Mouse (Mus musculus) heart, embryonic 11.5 days (tissue): ENCODE data around the gene Gnaq. TPM values are rescaled to one million over a fixed set of nuclear protein-coding genes. Genes with fewer than 3 reads are reported as not detected.

Experiments used
- ATAC-seq: fragments of 200-750 bp; cut with Nextera tagmentation; replicated peaks from 2 replicates; pipeline ENCODE4 v1.8.0; 2017; ENCODE audit warnings: moderate library complexity; ENCODE audit not compliant: insufficient number of reproducible peaks, low FRiP score, low TSS enrichment
- H3K27ac ChIP-seq: fragments of 300-500 bp; sonication (generic); 2 replicates; pipeline ENCODE4 v1.5.1; 2014; ENCODE audit warnings: mild to moderate bottlenecking, low read depth, low read length
- H3K27me3 ChIP-seq: fragments of 300-500 bp; sonication (generic); 2 replicates; pipeline ENCODE4 v1.6.1; 2014; ENCODE audit warnings: mild to moderate bottlenecking, low read length, mixed read lengths; ENCODE audit not compliant: control insufficient read depth, insufficient read depth
- H3K36me3 ChIP-seq: fragments of 300-500 bp; sonication (generic); 2 replicates; pipeline ENCODE4 v1.6.1; 2014; ENCODE audit warnings: mild to moderate bottlenecking, low read length, moderate library complexity, mixed read lengths; ENCODE audit not compliant: control insufficient read depth, insufficient read depth
- H3K4me1 ChIP-seq: fragments of 300-500 bp; sonication (generic); 2 replicates; pipeline ENCODE4 v1.6.1; 2014; ENCODE audit warnings: low read length; ENCODE audit not compliant: control insufficient read depth, insufficient read depth
- H3K4me2 ChIP-seq: fragments of 300-500 bp; sonication (generic); 2 replicates; pipeline ENCODE4 v1.6.1; 2014; ENCODE audit warnings: mild to moderate bottlenecking, moderate library complexity
- H3K4me3 ChIP-seq: fragments of 300-500 bp; sonication (generic); 2 replicates; pipeline ENCODE4 v1.5.1; 2014; ENCODE audit warnings: low read depth, low read length
- H3K9ac ChIP-seq: fragments of 300-500 bp; sonication (generic); 2 replicates; pipeline ENCODE4 v1.6.1; 2014; ENCODE audit warnings: mild to moderate bottlenecking, low read depth, low read length, moderate library complexity
- H3K9me3 ChIP-seq: fragments of 300-500 bp; sonication (generic); replicated peaks from 2 replicates; pipeline ENCODE4 v1.6.1; 2016; ENCODE audit warnings: low read length; ENCODE audit not compliant: control insufficient read depth
- WGBS: fragments of 180-500 bp; shearing (Covaris S2); extraction: QIAGEN DNeasy Blood & Tissue Kit; methylation state at CpG from one replicate; pipeline ENCODE4 v1.1.7; 2014; ENCODE audit not compliant: insufficient replicate concordance; 5-methylcytosine and 5-hydroxymethylcytosine counted together
- polyA plus RNA-seq: library from polyadenylated mRNA; unstranded; fragments of >200 nt; fragmentation: Nextera tagmentation; extraction: Ambion mirVana; gene quantifications from 2 replicates; pipeline ENCODE4 v1.2.1, GENCODE M21; 2014

Gnaq gene
- polyA plus RNA-seq, 1 experiment from 2014 or later, result 9.2 TPM

DNA sequence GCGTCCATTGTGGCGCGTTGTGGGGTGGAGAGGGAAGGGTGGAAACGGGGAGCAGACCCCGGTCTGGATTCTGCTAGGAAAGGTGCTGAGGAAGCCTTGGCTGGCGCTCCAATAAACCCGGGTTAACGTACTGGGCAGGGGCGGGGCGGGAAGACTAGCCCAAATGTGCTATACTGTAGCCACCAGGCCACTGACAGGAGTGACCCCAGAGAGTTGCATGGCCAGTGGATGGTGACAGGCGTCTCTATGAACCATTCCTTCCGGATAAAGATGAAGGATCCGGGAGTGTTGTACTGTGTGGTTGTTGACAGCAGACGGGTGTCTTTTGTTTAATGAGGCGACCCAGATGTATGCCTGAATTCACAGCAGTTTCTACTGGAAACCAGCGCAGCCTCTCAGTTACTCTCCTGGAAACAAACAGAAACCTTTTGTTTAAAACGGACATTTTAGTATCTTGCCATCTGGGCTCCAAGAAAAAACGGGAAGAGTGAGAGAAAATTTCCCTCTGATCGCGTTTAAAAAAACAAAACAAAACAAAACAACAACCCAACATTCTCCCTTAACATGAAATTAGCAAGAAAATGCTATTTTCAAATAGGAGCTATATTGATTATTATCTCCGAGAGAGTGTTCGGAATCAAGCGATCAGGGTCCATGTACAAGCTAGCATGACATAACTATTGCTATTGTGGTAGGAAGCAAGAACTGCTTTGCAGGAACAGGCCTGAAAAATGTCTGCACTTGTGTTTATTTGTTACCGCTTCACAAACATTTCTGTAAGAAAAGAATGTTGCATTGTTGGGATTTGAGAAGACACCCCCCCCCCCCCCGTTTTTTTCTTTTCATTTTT is 1.3 kb downstream of the Gnaq start:
- 0 out of 2 replicates have a peak, but pooled peaks have one; percentile 16 for ATAC-seq
- Histone ChIP-seq H3K4me3 (peak overlapping the region; percentile 86), H3K36me3 (no peaks in the 10 kb centered on the region), H3K27me3 (no peaks in the 10 kb centered on the region), H3K4me1 (peaks cover 35% of the 10 kb centered on the region), H3K27ac (peak overlapping the region; percentile 98), H3K9ac (peak overlapping the region; percentile 99), H3K4me2 (peak overlapping the region; percentile 78), H3K9me3 (no peaks in the 10 kb centered on the region)
- 15% methylated on average over 25 of the region's 25 CpGs for WGBS

GRCm38 (mm10) chr19:16138064-16138580 is 5.5 kb downstream of the Gnaq start:
- 39% methylated on average over 5 of the region's 5 CpGs for WGBS
- Histone ChIP-seq H3K9ac (no peak overlapping the region), H3K27me3 (no peaks in the 10 kb centered on the region), H3K4me1 (peaks cover 62% of the 10 kb centered on the region), H3K4me3 (0 out of 2 replicates have a peak overlapping the region, but pooled peaks have one; percentile 2), H3K4me2 (0 out of 2 replicates have a peak overlapping the region, but pooled peaks have one; percentile 31), H3K9me3 (peaks cover 3% of the 10 kb centered on the region), H3K36me3 (no peaks in the 10 kb centered on the region), H3K27ac (peak overlapping the region; percentile 15; the same call in 1 of the 2 replicates)
- ATAC-seq, result no peak

DNA sequence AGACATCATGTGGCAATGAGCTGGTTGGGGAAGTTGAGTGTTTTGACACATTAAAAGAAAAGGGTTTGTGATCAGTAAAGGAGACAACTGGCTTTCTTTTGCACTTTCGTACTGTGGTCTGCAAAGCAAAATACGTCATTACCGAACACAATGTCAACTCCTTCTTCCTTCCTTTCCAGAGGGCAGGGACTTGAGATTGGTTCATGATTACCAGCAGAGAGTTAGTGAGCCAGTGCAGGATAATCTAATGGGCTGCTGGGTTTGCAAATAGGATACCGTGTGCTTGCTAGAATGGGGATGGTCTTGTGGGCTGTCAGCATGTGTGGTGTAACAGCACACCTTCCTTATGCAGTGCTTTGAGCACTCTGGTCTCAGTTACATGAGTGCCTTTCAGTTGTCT is 8.1 kb downstream of the Gnaq start:
- Histone ChIP-seq H3K36me3 (no peaks in the 10 kb centered on the region), H3K4me3 (no peak overlapping the region), H3K4me2 (no peak overlapping the region), H3K27me3 (no peaks in the 10 kb centered on the region), H3K27ac (no peak overlapping the region), H3K9ac (no peak overlapping the region), H3K9me3 (peaks cover 3% of the 10 kb centered on the region), H3K4me1 (peaks cover 50% of the 10 kb centered on the region)
- WGBS, result 48% methylated on average over 4 of the region's 4 CpGs
- no peak for ATAC-seq

- H3K4me1 ChIP-seq, result peaks cover 50% of the 10 kb centered on the region
- 23% methylated on average over 4 of the region's 4 CpGs for WGBS
- no peaks in the 10 kb centered on the region for H3K36me3 ChIP-seq
- H3K4me3 ChIP-seq, result no peak overlapping the region
- H3K9ac ChIP-seq, result no peak overlapping the region
- no peak overlapping the region; the same call in 1 of the 2 replicates for H3K4me2 ChIP-seq
- H3K27ac ChIP-seq, result no peak overlapping the region
- no peaks in the 10 kb centered on the region for H3K27me3 ChIP-seq
- peaks cover 3% of the 10 kb centered on the region for H3K9me3 ChIP-seq
- no peak; the same call in 1 of the 2 replicates for ATAC-seq
Measured at GRCm38 (mm10) chr19:16141857-16142256, 9.2 kb downstream of the Gnaq start.

GRCm38 (mm10) chr19:16142990-16143389 is 10.4 kb downstream of the Gnaq start:
- 83% methylated on average over 10 of the region's 10 CpGs for WGBS
- no peak overlapping the region for H3K4me3 ChIP-seq
- no peak overlapping the region for H3K9ac ChIP-seq
- H3K27ac ChIP-seq, result no peak overlapping the region
- peaks cover 40% of the 10 kb centered on the region for H3K4me1 ChIP-seq
- H3K36me3 ChIP-seq, result no peaks in the 10 kb centered on the region
- ATAC-seq, result no peak
- H3K9me3 ChIP-seq, result peaks cover 3% of the 10 kb centered on the region
- H3K4me2 ChIP-seq, result no peak overlapping the region
- H3K27me3 ChIP-seq, result no peaks in the 10 kb centered on the region

- H3K4me2 ChIP-seq, result no peak overlapping the region
- H3K4me1 ChIP-seq, result peaks cover 14% of the 10 kb centered on the region
- H3K27me3 ChIP-seq, result no peaks in the 10 kb centered on the region
- no peak overlapping the region for H3K27ac ChIP-seq
- no peaks in the 10 kb centered on the region for H3K36me3 ChIP-seq
- no peak overlapping the region for H3K9ac ChIP-seq
- peaks cover 3% of the 10 kb centered on the region for H3K9me3 ChIP-seq
- no peak for ATAC-seq
- no peak overlapping the region for H3K4me3 ChIP-seq
- 89% methylated on average over 6 of the region's 6 CpGs for WGBS
Measured at GRCm38 (mm10) chr19:16147446-16147845, 14.8 kb downstream of the Gnaq start.

- Histone ChIP-seq H3K27ac (no peak overlapping the region), H3K27me3 (no peaks in the 10 kb centered on the region), H3K9me3 (no peaks in the 10 kb centered on the region), H3K36me3 (no peaks in the 10 kb centered on the region), H3K4me1 (peaks cover 7% of the 10 kb centered on the region), H3K4me2 (no peak overlapping the region), H3K4me3 (no peak overlapping the region), H3K9ac (no peak overlapping the region)
- ATAC-seq, result no peak
- 78% methylated on average over 1 of the region's 1 CpGs for whole genome bisulfite sequencing
Measured at GRCm38 (mm10) chr19:16149094-16149493, 16.5 kb downstream of the Gnaq start.

GRCm38 (mm10) chr19:16150328-16150727 is 17.7 kb downstream of the Gnaq start:
- no peak overlapping the region for H3K4me2 ChIP-seq
- H3K9ac ChIP-seq, result no peak overlapping the region
- H3K4me3 ChIP-seq, result no peak overlapping the region
- WGBS, result 52% methylated on average over 7 of the region's 7 CpGs
- no peak overlapping the region for H3K27ac ChIP-seq
- H3K27me3 ChIP-seq, result no peaks in the 10 kb centered on the region
- no peaks in the 10 kb centered on the region for H3K9me3 ChIP-seq
- H3K4me1 ChIP-seq, result peaks cover 13% of the 10 kb centered on the region
- no peaks in the 10 kb centered on the region for H3K36me3 ChIP-seq
- no peak for ATAC-seq
